Mouse (Mus musculus) midbrain, embryonic 10.5 days (tissue): ENCODE results near the gene Nus1. TPM values are rescaled to one million over a fixed set of nuclear protein-coding genes. Genes with fewer than 3 reads are reported as not detected.

Experiments used
- polyA plus RNA-seq: library from polyadenylated mRNA; unstranded; fragments of >200 nt; fragmentation: Nextera tagmentation; extraction: Ambion mirVana; gene quantifications from 2 replicates; pipeline ENCODE4 v1.2.1, GENCODE M21; 2016

The Nus1 gene
- polyA plus RNA-seq, 1 experiment from 2014 or later = 13.1 TPM

Other genes starting within 250 kb of the Nus1 start
- not detected in 2 replicates for gene Ros1, start 222.3 kb upstream of the Nus1 start, polyA plus RNA-seq
- gene Dcbld1, start 183.9 kb upstream of the Nus1 start, polyA plus RNA-seq = 20.7 and 23.1 TPM in 2 replicates
- not detected in 2 replicates for gene Gm26741, start 58.8 kb upstream of the Nus1 start, polyA plus RNA-seq
- gene Gopc, start 35.4 kb upstream of the Nus1 start, polyA plus RNA-seq = 16.1 and 18.4 TPM in 2 replicates
- not detected in 2 replicates for gene Nepn, start 28.6 kb upstream of the Nus1 start, polyA plus RNA-seq